Mouse (Mus musculus) MEL (cell line): Measurements from ENCODE around the gene Ints7. TPM values are rescaled to one million over a fixed set of nuclear protein-coding genes. Genes with fewer than 3 reads are reported as not detected.

Experiments used
- DNase-seq: peaks from one replicate; pipeline ENCODE4 v3.0.0; 2011; ENCODE audit warnings: low read depth, low spot score
- H3K27ac ChIP-seq: 2 replicates; pipeline ENCODE4 v1.5.1; 2012; ENCODE audit warnings: low read depth, mild to moderate bottlenecking, control low read depth, low read length, moderate library complexity; ENCODE audit not compliant: control insufficient read depth
- H3K27me3 ChIP-seq, 2 experiments: fragments of 150-350 bp in 1 of 2; sonication (generic) in 1 of 2; 2 replicates each; pipeline ENCODE4 v1.6.1; 2012; ENCODE audit warnings: low read length in 2 of 2, mild to moderate bottlenecking in 2 of 2, improper control_type of control experiment in 1 of 2, moderate library complexity in 1 of 2; ENCODE audit not compliant: insufficient read depth in 2 of 2, control insufficient read depth in 1 of 2
- H3K36me3 ChIP-seq, 2 experiments: 2 replicates each; pipeline ENCODE4 v1.6.1; 2012 to 2014; ENCODE audit warnings: low read length in 2 of 2, improper control_type of control experiment in 1 of 2, inconsistent platforms in 1 of 2, mild to moderate bottlenecking in 1 of 2; ENCODE audit not compliant: insufficient read depth in 2 of 2, control insufficient read depth in 1 of 2
- H3K4me1 ChIP-seq, 2 experiments: fragments of 150-350 bp in 1 of 2; sonication (generic) in 1 of 2; 2 replicates each; pipeline ENCODE4 v1.6.1; 2012; ENCODE audit warnings: low read length in 2 of 2, improper control_type of control experiment in 1 of 2, mild to moderate bottlenecking in 1 of 2; ENCODE audit not compliant: insufficient read depth in 2 of 2, control insufficient read depth in 1 of 2
- H3K4me3 ChIP-seq, 2 experiments: fragments of 150-350 bp in 1 of 2; sonication (generic) in 1 of 2; 2 replicates each; pipeline ENCODE4 v1.5.1; 2012; ENCODE audit warnings: low read depth in 2 of 2, low read length in 2 of 2, mild to moderate bottlenecking in 2 of 2, moderate library complexity in 2 of 2, control low read depth in 1 of 2, improper control_type of control experiment in 1 of 2; ENCODE audit not compliant: control insufficient read depth in 1 of 2, insufficient read depth in 1 of 2
- H3K79me2 ChIP-seq: 2 replicates; pipeline ENCODE4 v1.6.1; 2012; ENCODE audit warnings: mild to moderate bottlenecking, low read length, moderate library complexity; ENCODE audit not compliant: control insufficient read depth, poor library complexity, insufficient read depth
- H3K9ac ChIP-seq: 2 replicates; pipeline ENCODE4 v1.6.1; 2012; ENCODE audit warnings: low read depth, mild to moderate bottlenecking, control low read depth, low read length, moderate library complexity; ENCODE audit not compliant: control insufficient read depth, poor library complexity, severe bottlenecking
- H3K9me3 ChIP-seq: fragments of 150-350 bp; sonication (generic); replicated peaks from 2 replicates; pipeline ENCODE4 v1.6.1; 2012; ENCODE audit warnings: mild to moderate bottlenecking, low read length, improper control_type of control experiment, moderate library complexity; ENCODE audit not compliant: insufficient read depth
- CHD1 ChIP-seq: IDR thresholded peaks from 2 replicates; pipeline ENCODE4 v1.6.1; 2012; ENCODE audit warnings: low read depth, mild to moderate bottlenecking, inconsistent platforms, low read length, improper control_type of control experiment
- CHD2 ChIP-seq: IDR thresholded peaks from 2 replicates; pipeline ENCODE4 v1.6.1; 2011; ENCODE audit warnings: low read length, improper control_type of control experiment
- CTCF ChIP-seq, 3 experiments: IDR thresholded peaks in 2 of 3; conservative IDR thresholded peaks in 1 of 3; 2 replicates each; pipeline ENCODE4 v1.5.1; 2011 to 2012; ENCODE audit warnings: low read length in 3 of 3, low read depth in 2 of 3, mild to moderate bottlenecking in 2 of 3, improper control_type of control experiment in 1 of 3, inconsistent platforms in 1 of 3, mixed read lengths in 1 of 3, moderate library complexity in 1 of 3; ENCODE audit not compliant: control insufficient read depth in 1 of 3, insufficient read depth in 1 of 3, poor library complexity in 1 of 3, severe bottlenecking in 1 of 3
- E2F4 ChIP-seq: IDR thresholded peaks from 2 replicates; pipeline ENCODE4 v1.6.1; 2011; ENCODE audit warnings: low read depth, low read length, improper control_type of control experiment, borderline replicate concordance
- ELF1 ChIP-seq: IDR thresholded peaks from 2 replicates; pipeline ENCODE4 v1.6.1; 2014; ENCODE audit warnings: low read depth, mild to moderate bottlenecking, inconsistent platforms, low read length, improper control_type of control experiment, moderate library complexity
- ETS1 ChIP-seq: IDR thresholded peaks from 2 replicates; pipeline ENCODE4 v1.6.1; 2012; ENCODE audit warnings: low read depth, mild to moderate bottlenecking, inconsistent platforms, low read length, improper control_type of control experiment, moderate library complexity
- GABPA ChIP-seq: IDR thresholded peaks from 2 replicates; pipeline ENCODE4 v1.6.1; 2012; ENCODE audit warnings: low read depth, mild to moderate bottlenecking, inconsistent platforms, low read length, improper control_type of control experiment, moderate library complexity
- GATA1 ChIP-seq: IDR thresholded peaks from 2 replicates; pipeline ENCODE4 v1.6.1; 2011; ENCODE audit warnings: low read depth, low read length, improper control_type of control experiment
- JUND ChIP-seq: IDR thresholded peaks from 2 replicates; pipeline ENCODE4 v1.6.1; 2011; ENCODE audit warnings: low read depth, mild to moderate bottlenecking, improper control_type of control experiment, low read length
- KAT2A ChIP-seq: conservative IDR thresholded peaks from 2 replicates; pipeline ENCODE4 v1.6.1; 2012; ENCODE audit warnings: low read depth, low read length, improper control_type of control experiment, inconsistent platforms
- MAZ ChIP-seq: IDR thresholded peaks from 2 replicates; pipeline ENCODE4 v1.6.1; 2012; ENCODE audit warnings: low read depth, mild to moderate bottlenecking, inconsistent platforms, low read length, improper control_type of control experiment
- MEF2A ChIP-seq: IDR thresholded peaks from 2 replicates; pipeline ENCODE4 v1.6.1; 2014; ENCODE audit warnings: low read depth, mild to moderate bottlenecking, inconsistent platforms, low read length, improper control_type of control experiment; ENCODE audit not compliant: poor library complexity, insufficient replicate concordance, severe bottlenecking; ENCODE audit errors: extremely low read depth
- MYB ChIP-seq: IDR thresholded peaks from 2 replicates; pipeline ENCODE4 v1.6.1; 2011; ENCODE audit warnings: mild to moderate bottlenecking, low read depth, low read length, improper control_type of control experiment
- NRF1 ChIP-seq: IDR thresholded peaks from 2 replicates; pipeline ENCODE4 v1.6.1; 2014; ENCODE audit warnings: low read depth, mild to moderate bottlenecking, inconsistent platforms, low read length, improper control_type of control experiment, moderate library complexity; ENCODE audit not compliant: poor library complexity, insufficient read depth, severe bottlenecking
- POLR2A ChIP-seq, 2 experiments: IDR thresholded peaks; 2 replicates each; pipeline ENCODE4 v1.6.1; 2011 to 2012; ENCODE audit warnings: low read length in 2 of 2, mild to moderate bottlenecking in 2 of 2, control low read depth in 1 of 2, improper control_type of control experiment in 1 of 2, low read depth in 1 of 2, moderate library complexity in 1 of 2; ENCODE audit not compliant: control insufficient read depth in 1 of 2, insufficient read depth in 1 of 2, poor library complexity in 1 of 2
- POLR2AphosphoS2 ChIP-seq: IDR thresholded peaks from 2 replicates; pipeline ENCODE4 v1.6.1; 2011; ENCODE audit warnings: low read length, improper control_type of control experiment
- POLR2AphosphoS5 ChIP-seq: IDR thresholded peaks from 2 replicates; pipeline ENCODE4 v1.6.1; 2012; ENCODE audit warnings: low read depth, borderline replicate concordance, mild to moderate bottlenecking, inconsistent platforms, low read length, moderate library complexity, mixed read lengths
- RAD21 ChIP-seq: IDR thresholded peaks from 2 replicates; pipeline ENCODE4 v1.6.1; 2011; ENCODE audit warnings: mild to moderate bottlenecking, low read depth, low read length, improper control_type of control experiment
- TAL1 ChIP-seq: IDR thresholded peaks from 2 replicates; pipeline ENCODE4 v1.6.1; 2012; ENCODE audit warnings: mild to moderate bottlenecking, inconsistent platforms, low read length, moderate library complexity, mixed read lengths
- USF1 ChIP-seq: IDR thresholded peaks from 2 replicates; pipeline ENCODE4 v1.6.1; 2014; ENCODE audit warnings: low read depth, mild to moderate bottlenecking, inconsistent platforms, low read length, improper control_type of control experiment, moderate library complexity
- USF2 ChIP-seq, 2 experiments: IDR thresholded peaks; 2 replicates each; pipeline ENCODE4 v1.6.1; 2011 to 2012; ENCODE audit warnings: improper control_type of control experiment in 2 of 2, low read length in 2 of 2, borderline replicate concordance in 1 of 2, inconsistent platforms in 1 of 2, low read depth in 1 of 2, mild to moderate bottlenecking in 1 of 2; ENCODE audit not compliant: insufficient read depth in 1 of 2
- ZC3H11A ChIP-seq: IDR thresholded peaks from 2 replicates; pipeline ENCODE4 v1.6.1; 2012; ENCODE audit warnings: low read depth, mild to moderate bottlenecking, inconsistent platforms, low read length, improper control_type of control experiment
- ZMIZ1 ChIP-seq: IDR thresholded peaks from 2 replicates; pipeline ENCODE4 v1.6.1; 2012; ENCODE audit warnings: low read depth, mild to moderate bottlenecking, inconsistent platforms, low read length, improper control_type of control experiment, moderate library complexity
- polyA plus RNA-seq, 2 experiments: library from polyadenylated mRNA; stranded (reverse) in 1 of 2; unstranded in 1 of 2; fragments of >175 nt in 1 of 2; fragments of >200 nt in 1 of 2; gene quantifications; 2 replicates each; pipeline versions ENCODE4 v1.2.1 to v1.2.4; 2012; ENCODE audit warnings: low replicate concordance in 2 of 2, low read depth in 1 of 2; ENCODE audit not compliant: insufficient read length in 2 of 2, insufficient read depth in 1 of 2, missing spikeins in 1 of 2
- total RNA-seq: library from RNA; depleted of rRNA; stranded (reverse); fragments of 300-350 nt; gene quantifications from 2 replicates; pipeline ENCODE4 v1.2.3, GENCODE M21; 2012

Ints7 gene
- total and polyA plus RNA-seq, 3 experiments, result 44.2 to 84.5 (median 83.5) TPM

GRCm38 (mm10) chr1:191579524-191579923, 4.1 kb downstream of the Ints7 start:
- TF ChIP-seq ELF1 (no peak), ETS1 (no peak), GABPA (no peak), POLR2AphosphoS2 (no peak), KAT2A (no peak), CHD2 (no peak), E2F4 (no peak)
- no peaks in the 10 kb centered on the region for H3K27me3 ChIP-seq
- no peak for DNase-seq
- no peaks in the 10 kb centered on the region for H3K9me3 ChIP-seq
- H3K79me2 ChIP-seq, result peaks cover 59% of the 10 kb centered on the region
- H3K4me3 ChIP-seq, result no peak overlapping the region
- peaks cover 0 to 15% of the 10 kb centered on the region in 2 experiments; a peak in 2 of 4 replicates for H3K4me1 ChIP-seq
- no peak overlapping the region for H3K27ac ChIP-seq
- H3K9ac ChIP-seq, result no peak overlapping the region
- peaks cover 16 to 22% of the 10 kb centered on the region in 2 experiments for H3K36me3 ChIP-seq

- no peak overlapping the region for H3K27ac ChIP-seq
- H3K9me3 ChIP-seq, result no peaks in the 10 kb centered on the region
- H3K4me1 ChIP-seq, result peaks cover 0 to 13% of the 10 kb centered on the region in 2 experiments; a peak in 2 of 4 replicates
- peaks cover 46% of the 10 kb centered on the region for H3K79me2 ChIP-seq
- H3K27me3 ChIP-seq, result no peaks in the 10 kb centered on the region
- no peak for DNase-seq
- peaks cover 16 to 34% of the 10 kb centered on the region in 2 experiments for H3K36me3 ChIP-seq
- no peak for TF ChIP-seq CHD1
- no peak for TF ChIP-seq MAZ
- TF ChIP-seq ZC3H11A, result no peak
- TF ChIP-seq ZMIZ1, result no peak
- TF ChIP-seq POLR2AphosphoS5, result no peak
- no peak for TF ChIP-seq TAL1
- TF ChIP-seq GATA1, result no peak
- TF ChIP-seq MEF2A, result no peak
- TF ChIP-seq POLR2AphosphoS2, result no peak
- TF ChIP-seq ELF1, result no peak
- TF ChIP-seq USF1, result no peak
- TF ChIP-seq POLR2A (IDR thresholded peaks at IDR 0.05; ENCODE audit: control insufficient read depth in 1 of 2, insufficient read depth in 1 of 2, low read depth in 1 of 2, low read length in 2 of 2, poor library complexity in 1 of 2), result no peak
- no peak for TF ChIP-seq E2F4
- no peak for TF ChIP-seq ETS1
- no peak for TF ChIP-seq JUND
- no peak for TF ChIP-seq CTCF (IDR thresholded peaks at IDR 0.05 in 2 of 3, conservative IDR thresholded peaks at IDR 0.05 in 1 of 3; ENCODE audit: control insufficient read depth in 1 of 3, insufficient read depth in 1 of 3, low read depth in 2 of 3, low read length in 3 of 3, poor library complexity in 1 of 3, severe bottlenecking in 1 of 3)
- TF ChIP-seq USF2 (IDR thresholded peaks at IDR 0.05; ENCODE audit: borderline replicate concordance in 1 of 2, insufficient read depth in 1 of 2, low read depth in 1 of 2, low read length in 2 of 2), result no peak
- TF ChIP-seq MYB, result no peak
- no peak for TF ChIP-seq RAD21
- no peak for TF ChIP-seq NRF1
- H3K9ac ChIP-seq, result no peak overlapping the region
- no peak overlapping the region for H3K4me3 ChIP-seq
Observed at GRCm38 (mm10) chr1:191581641-191582040, 6.2 kb downstream of the Ints7 start.
